Mouse (Mus musculus): ENCODE data around the gene Foxk2. TPM values are rescaled to one million over a fixed set of nuclear protein-coding genes. Genes with fewer than 3 reads are reported as not detected.
"Not testable (repeated sequence)": the region's sequence is repeated elsewhere in the genome, so short reads cannot be mapped to it uniquely, and the experiment has no call there.

Gene Foxk2
- polyA plus RNA-seq, 1 experiment from 2014 or later = 12.5 TPM

DNA sequence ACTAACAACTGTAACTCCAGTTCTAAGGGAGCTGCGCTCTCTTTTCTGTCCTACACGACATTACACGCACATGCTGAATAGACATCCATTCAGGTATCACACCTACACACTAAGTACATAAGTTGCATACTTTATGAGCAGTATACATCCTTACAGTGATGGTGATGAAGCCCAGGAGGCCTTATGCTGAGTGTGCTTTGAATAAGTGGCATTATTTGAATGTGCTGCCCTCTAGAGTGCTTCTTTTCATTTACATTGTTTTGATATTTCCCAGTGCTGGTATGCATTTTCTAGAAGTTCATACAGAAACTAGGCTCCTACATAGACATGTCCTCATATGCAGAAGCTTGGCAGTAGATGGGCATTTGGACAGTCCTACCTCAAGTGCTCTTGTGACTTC is 30.1 kb downstream of the Foxk2 start:
- no peak for ATAC-seq (ENCODE audit: insufficient number of reproducible peaks, insufficient read depth, low FRiP score, low TSS enrichment, low read depth)
- no peak overlapping the region for H3K9ac ChIP-seq (replicated peaks)
- no peak overlapping the region for H3K4me3 ChIP-seq (replicated peaks)
- 87% methylated on average over 3 of the region's 3 CpGs for WGBS
- H3K9me3 ChIP-seq = no peaks in the 10 kb centered on the region
- H3K36me3 ChIP-seq = peaks cover 88% of the 10 kb centered on the region
- no peaks in the 10 kb centered on the region for H3K4me1 ChIP-seq (replicated peaks)
- no peak overlapping the region for H3K27ac ChIP-seq
- no peak overlapping the region for H3K4me2 ChIP-seq
- H3K27me3 ChIP-seq = no peaks in the 10 kb centered on the region

GRCm38 (mm10) chr11:121294771-121295170 is 35.0 kb downstream of the Foxk2 start:
- Histone ChIP-seq H3K9me3 (no peaks in the 10 kb centered on the region), H3K9ac (replicated peaks) (no peak overlapping the region), H3K4me2 (no peak overlapping the region), H3K27me3 (no peaks in the 10 kb centered on the region), H3K4me1 (replicated peaks) (no peaks in the 10 kb centered on the region), H3K4me3 (replicated peaks) (no peak overlapping the region), H3K27ac (no peak overlapping the region), H3K36me3 (peaks cover 86% of the 10 kb centered on the region)
- WGBS = 96% methylated on average over 5 of the region's 5 CpGs
- ATAC-seq (ENCODE audit: insufficient number of reproducible peaks, insufficient read depth, low FRiP score, low TSS enrichment, low read depth) = no peak

DNA sequence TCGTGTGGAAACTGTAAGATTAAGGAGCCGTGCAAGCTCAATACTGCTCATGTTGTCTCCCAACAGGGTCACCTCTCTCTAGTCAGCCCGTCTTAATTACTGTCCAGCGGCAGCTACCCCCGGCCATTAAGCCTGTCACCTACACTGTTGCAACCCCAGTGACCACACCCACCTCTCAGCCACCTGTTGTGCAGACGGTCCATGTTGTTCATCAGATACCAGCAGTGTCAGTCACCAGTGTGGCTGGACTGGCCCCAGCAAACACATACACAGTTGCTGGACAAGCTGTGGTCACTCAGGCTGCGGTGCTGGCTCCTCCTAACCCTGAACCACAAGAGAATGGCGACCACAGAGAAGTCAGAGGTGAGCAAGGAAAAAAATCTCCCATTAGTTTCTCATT is 38.7 kb downstream of the Foxk2 start:
- peaks cover 88% of the 10 kb centered on the region for H3K36me3 ChIP-seq
- 88% methylated on average over 8 of the region's 8 CpGs for WGBS
- H3K4me3 ChIP-seq (replicated peaks) = no peak overlapping the region
- no peaks in the 10 kb centered on the region for H3K27me3 ChIP-seq
- no peaks in the 10 kb centered on the region for H3K9me3 ChIP-seq
- no peak overlapping the region for H3K27ac ChIP-seq
- ATAC-seq (ENCODE audit: insufficient number of reproducible peaks, insufficient read depth, low FRiP score, low TSS enrichment, low read depth) = no peak
- H3K9ac ChIP-seq (replicated peaks) = no peak overlapping the region
- no peaks in the 10 kb centered on the region for H3K4me1 ChIP-seq (replicated peaks)
- no peak overlapping the region for H3K4me2 ChIP-seq

DNA sequence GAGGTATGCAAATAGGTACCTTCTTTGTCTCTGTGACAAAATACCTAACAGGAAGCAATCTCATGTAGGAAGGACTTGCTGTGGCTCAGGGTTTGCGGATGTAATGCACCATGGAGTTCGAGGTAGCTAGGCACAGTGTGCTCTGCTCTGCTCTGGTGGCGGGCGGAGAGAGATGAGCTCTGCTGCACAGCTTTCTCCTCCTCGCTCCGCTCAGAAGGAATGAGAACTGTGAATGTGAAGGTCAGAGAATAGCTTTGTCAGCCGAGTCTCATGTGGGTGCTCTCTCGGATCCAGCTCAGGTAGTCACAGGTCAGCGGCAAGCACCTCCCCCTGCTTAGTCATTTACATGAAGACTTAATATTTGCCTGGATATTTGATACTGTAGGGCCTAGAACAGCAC is 40.5 kb downstream of the Foxk2 start:
- H3K4me3 ChIP-seq (replicated peaks) = no peak overlapping the region
- no peak overlapping the region for H3K4me2 ChIP-seq
- H3K27me3 ChIP-seq = no peaks in the 10 kb centered on the region
- ATAC-seq (ENCODE audit: insufficient number of reproducible peaks, insufficient read depth, low FRiP score, low TSS enrichment, low read depth) = no peak
- no peak overlapping the region for H3K27ac ChIP-seq
- H3K9ac ChIP-seq (replicated peaks) = no peak overlapping the region
- WGBS = 93% methylated on average over 9 of the region's 9 CpGs
- no peaks in the 10 kb centered on the region for H3K4me1 ChIP-seq (replicated peaks)
- no peaks in the 10 kb centered on the region for H3K9me3 ChIP-seq
- peaks cover 93% of the 10 kb centered on the region for H3K36me3 ChIP-seq

DNA sequence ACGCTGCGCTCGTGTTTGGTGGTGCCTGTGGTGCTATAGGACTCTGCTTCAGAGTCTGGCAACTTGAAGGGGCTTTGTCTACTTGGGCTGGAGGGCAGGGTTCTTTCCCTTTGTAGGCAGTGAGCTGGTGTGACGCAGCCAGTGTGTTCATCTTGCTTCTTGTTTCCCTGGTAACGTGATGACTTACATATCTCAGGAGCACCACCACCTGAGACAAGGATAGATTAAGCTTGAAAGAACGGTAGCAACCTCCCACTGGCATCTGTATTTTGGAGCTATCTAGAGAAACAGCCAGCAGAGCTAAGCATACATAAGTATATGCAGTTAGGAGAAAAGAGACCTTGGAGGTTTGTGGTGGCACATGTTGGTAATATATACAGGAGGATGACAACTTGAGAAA is 45.6 kb downstream of the Foxk2 start:
- no peak overlapping the region for H3K4me3 ChIP-seq (replicated peaks)
- peaks cover 2% of the 10 kb centered on the region for H3K9me3 ChIP-seq
- no peaks in the 10 kb centered on the region for H3K4me1 ChIP-seq (replicated peaks)
- H3K36me3 ChIP-seq = peaks cover 94% of the 10 kb centered on the region
- no peak overlapping the region for H3K9ac ChIP-seq (replicated peaks)
- H3K27ac ChIP-seq = no peak overlapping the region
- H3K4me2 ChIP-seq = no peak overlapping the region
- H3K27me3 ChIP-seq = no peaks in the 10 kb centered on the region
- ATAC-seq (ENCODE audit: insufficient number of reproducible peaks, insufficient read depth, low FRiP score, low TSS enrichment, low read depth) = no peak
- 93% methylated on average over 6 of the region's 6 CpGs for WGBS

DNA sequence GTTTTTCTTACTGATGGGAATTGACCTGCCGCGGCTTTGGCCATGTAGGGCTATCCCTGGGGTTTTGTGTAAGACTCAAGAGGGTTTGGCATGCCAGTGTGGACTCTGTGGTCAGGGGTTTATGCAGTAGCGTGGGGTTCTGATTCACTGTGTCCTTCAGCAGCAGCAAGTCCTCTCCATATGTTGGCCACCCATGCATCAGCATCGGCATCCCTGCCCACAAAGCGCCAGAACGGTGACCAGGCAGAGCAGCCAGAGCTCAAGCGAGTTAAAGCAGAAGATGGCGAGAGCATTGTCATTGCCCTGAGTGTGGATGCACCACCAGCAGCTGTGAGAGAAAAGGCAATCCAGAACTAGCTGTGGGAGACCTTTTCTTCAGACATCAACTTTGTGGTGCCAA is 46.8 kb downstream of the Foxk2 start:
- no peak for ATAC-seq (ENCODE audit: insufficient number of reproducible peaks, insufficient read depth, low FRiP score, low TSS enrichment, low read depth)
- Histone ChIP-seq H3K4me3 (replicated peaks) (no peak overlapping the region), H3K4me1 (replicated peaks) (no peaks in the 10 kb centered on the region), H3K27me3 (no peaks in the 10 kb centered on the region), H3K36me3 (peaks cover 87% of the 10 kb centered on the region), H3K4me2 (no peak overlapping the region), H3K9me3 (peaks cover 7% of the 10 kb centered on the region), H3K27ac (no peak overlapping the region), H3K9ac (replicated peaks) (no peak overlapping the region)
- 97% methylated on average over 8 of the region's 8 CpGs for WGBS

GRCm38 (mm10) chr11:121307712-121308111 is 47.9 kb downstream of the Foxk2 start:
- H3K36me3 ChIP-seq = peaks cover 76% of the 10 kb centered on the region
- not testable (repeated sequence) for ATAC-seq (ENCODE audit: insufficient number of reproducible peaks, insufficient read depth, low FRiP score, low TSS enrichment, low read depth); H3K27ac ChIP-seq

GRCm38 (mm10) chr11:121326034-121326433 is 66.2 kb downstream of the Foxk2 start:
- H3K27me3 ChIP-seq = no peaks in the 10 kb centered on the region
- H3K4me2 ChIP-seq = no peak overlapping the region
- WGBS = 73% methylated on average over 1 of the region's 1 CpGs
- H3K27ac ChIP-seq = no peak overlapping the region
- H3K9me3 ChIP-seq = peaks cover 8% of the 10 kb centered on the region; the same call in 1 of the 2 replicates
- no peaks in the 10 kb centered on the region for H3K4me1 ChIP-seq (replicated peaks)
- no peak overlapping the region for H3K9ac ChIP-seq (replicated peaks)
- peaks cover 57% of the 10 kb centered on the region for H3K36me3 ChIP-seq
- ATAC-seq (ENCODE audit: insufficient number of reproducible peaks, insufficient read depth, low FRiP score, low TSS enrichment, low read depth) = no peak
- no peak overlapping the region for H3K4me3 ChIP-seq (replicated peaks)

More at GRCm38 (mm10) chr11:121307712-121308111, 47.9 kb downstream of the Foxk2 start:
- H3K27me3 ChIP-seq; H3K4me3 ChIP-seq (replicated peaks); H3K4me1 ChIP-seq (replicated peaks); H3K9ac ChIP-seq (replicated peaks); H3K4me2 ChIP-seq; H3K9me3 ChIP-seq: not testable (repeated sequence)
- 93% methylated on average over 6 of the region's 6 CpGs for WGBS

- peaks cover 62% of the 10 kb centered on the region for H3K36me3 ChIP-seq
- no peak overlapping the region for H3K4me2 ChIP-seq
- H3K27ac ChIP-seq = no peak overlapping the region
- H3K9ac ChIP-seq (replicated peaks) = no peak overlapping the region
- H3K4me3 ChIP-seq (replicated peaks) = no peak overlapping the region
- no peak for ATAC-seq (ENCODE audit: insufficient number of reproducible peaks, insufficient read depth, low FRiP score, low TSS enrichment, low read depth)
- no peaks in the 10 kb centered on the region for H3K4me1 ChIP-seq (replicated peaks)
- H3K9me3 ChIP-seq = peaks cover 2% of the 10 kb centered on the region; the same call in 1 of the 2 replicates
- H3K27me3 ChIP-seq = no peaks in the 10 kb centered on the region
- WGBS = 96% methylated on average over 5 of the region's 5 CpGs
Observed at GRCm38 (mm10) chr11:121326681-121327080, 66.9 kb downstream of the Foxk2 start.

DNA sequence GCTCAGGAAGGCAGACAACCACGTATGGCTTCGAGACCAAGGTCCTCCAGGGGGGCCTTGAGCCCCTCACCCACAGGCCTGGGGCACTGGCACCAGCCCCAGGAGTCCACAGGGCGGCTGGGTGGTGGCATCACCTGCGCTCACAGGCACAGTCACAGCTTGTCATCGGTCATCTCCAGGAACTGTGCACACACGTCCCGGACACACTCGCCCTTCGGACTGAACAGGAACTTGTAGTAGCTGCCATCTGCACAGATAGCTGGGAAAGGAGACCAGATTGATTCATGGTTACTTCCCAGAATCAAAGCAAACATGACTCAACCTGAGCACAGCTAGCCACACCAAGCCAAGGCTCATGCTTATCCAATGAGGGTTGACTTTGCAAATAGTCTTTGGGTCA is 68.4 kb downstream of the Foxk2 start:
- Histone ChIP-seq H3K4me2 (no peak overlapping the region), H3K27ac (no peak overlapping the region), H3K27me3 (no peaks in the 10 kb centered on the region), H3K4me1 (replicated peaks) (no peaks in the 10 kb centered on the region), H3K4me3 (replicated peaks) (no peak overlapping the region), H3K9ac (replicated peaks) (no peak overlapping the region), H3K9me3 (no peaks in the 10 kb centered on the region), H3K36me3 (peaks cover 77% of the 10 kb centered on the region)
- ATAC-seq (ENCODE audit: insufficient number of reproducible peaks, insufficient read depth, low FRiP score, low TSS enrichment, low read depth) = no peak
- WGBS = 94% methylated on average over 9 of the region's 9 CpGs

DNA sequence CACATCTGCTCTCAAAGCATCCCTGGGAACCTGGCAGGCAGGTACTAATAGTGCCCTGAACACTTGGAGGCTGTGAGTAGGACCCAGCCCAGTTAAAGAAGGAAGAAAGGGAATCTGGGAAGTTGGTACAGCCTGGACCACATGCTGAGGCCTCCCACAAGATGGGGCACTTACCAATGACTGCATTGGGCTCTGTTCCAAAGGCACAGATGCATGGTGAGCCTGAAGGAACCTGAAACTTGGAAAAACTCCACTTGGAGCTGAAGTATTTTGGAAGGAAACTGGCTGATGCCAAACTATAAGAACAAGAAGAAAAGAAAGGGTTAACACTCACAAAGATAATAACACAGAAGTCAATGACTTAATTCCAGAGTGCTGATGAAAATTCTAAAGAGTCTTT is 68.8 kb downstream of the Foxk2 start:
- no peak overlapping the region for H3K27ac ChIP-seq
- H3K4me1 ChIP-seq (replicated peaks) = no peaks in the 10 kb centered on the region
- H3K9me3 ChIP-seq = no peaks in the 10 kb centered on the region
- no peak for ATAC-seq (ENCODE audit: insufficient number of reproducible peaks, insufficient read depth, low FRiP score, low TSS enrichment, low read depth)
- no peak overlapping the region for H3K9ac ChIP-seq (replicated peaks)
- peaks cover 79% of the 10 kb centered on the region for H3K36me3 ChIP-seq
- H3K4me2 ChIP-seq = no peak overlapping the region
- no peaks in the 10 kb centered on the region for H3K27me3 ChIP-seq
- H3K4me3 ChIP-seq (replicated peaks) = no peak overlapping the region

DNA sequence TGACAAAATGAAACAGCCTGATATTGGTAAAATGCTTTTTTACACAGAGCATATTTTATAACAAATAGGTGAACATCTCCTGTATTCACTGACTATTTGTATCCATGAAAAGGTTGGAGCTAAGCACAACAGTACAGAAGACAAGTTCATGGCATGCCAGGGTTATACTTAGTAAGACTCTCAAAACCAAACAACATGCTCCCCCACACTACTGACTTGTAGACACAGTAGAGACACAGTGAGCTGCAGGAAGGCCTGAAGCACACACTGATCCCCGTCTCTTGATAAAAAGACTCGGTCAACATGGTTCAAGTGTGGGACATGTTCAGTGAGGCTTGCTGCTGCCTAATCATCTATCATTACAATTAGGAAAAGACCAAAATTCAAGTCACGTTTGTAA is 71.9 kb downstream of the Foxk2 start:
- WGBS = 96% methylated on average over 3 of the region's 3 CpGs
- Histone ChIP-seq H3K4me3 (replicated peaks) (no peak overlapping the region), H3K36me3 (peaks cover 95% of the 10 kb centered on the region), H3K4me1 (replicated peaks) (no peaks in the 10 kb centered on the region), H3K27me3 (no peaks in the 10 kb centered on the region), H3K27ac (no peak overlapping the region), H3K4me2 (no peak overlapping the region), H3K9me3 (no peaks in the 10 kb centered on the region), H3K9ac (replicated peaks) (no peak overlapping the region)
- no peak for ATAC-seq (ENCODE audit: insufficient number of reproducible peaks, insufficient read depth, low FRiP score, low TSS enrichment, low read depth)
